Mouse (Mus musculus): ENCODE measurements around the gene Dyrk3. TPM values are rescaled to one million over a fixed set of nuclear protein-coding genes. Genes with fewer than 3 reads are reported as not detected.

Dyrk3 gene
- total RNA-seq, 1 experiment from 2014 or later, result 4.9 TPM

DNA sequence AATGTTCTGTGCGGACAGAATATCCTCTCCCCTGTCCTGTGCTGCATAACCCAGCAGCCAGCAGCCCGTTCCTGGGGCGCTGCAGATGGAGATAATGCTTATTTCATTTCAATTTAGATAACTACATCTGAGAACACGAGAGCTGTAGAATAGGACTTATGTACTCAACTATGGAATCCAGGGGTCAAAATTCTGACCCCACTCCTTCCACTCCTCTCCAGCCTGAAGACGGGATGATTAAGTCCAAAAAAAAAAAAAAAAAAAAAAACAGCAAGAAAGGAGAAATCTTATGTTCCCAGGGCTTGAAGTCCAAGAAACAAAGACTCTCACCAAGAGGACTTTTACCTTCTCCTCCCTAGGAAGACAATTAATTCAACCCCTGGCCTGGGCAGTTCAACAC lies 55.0 kb downstream of the Dyrk3 start:
- DNase-seq, result no peak

DNA sequence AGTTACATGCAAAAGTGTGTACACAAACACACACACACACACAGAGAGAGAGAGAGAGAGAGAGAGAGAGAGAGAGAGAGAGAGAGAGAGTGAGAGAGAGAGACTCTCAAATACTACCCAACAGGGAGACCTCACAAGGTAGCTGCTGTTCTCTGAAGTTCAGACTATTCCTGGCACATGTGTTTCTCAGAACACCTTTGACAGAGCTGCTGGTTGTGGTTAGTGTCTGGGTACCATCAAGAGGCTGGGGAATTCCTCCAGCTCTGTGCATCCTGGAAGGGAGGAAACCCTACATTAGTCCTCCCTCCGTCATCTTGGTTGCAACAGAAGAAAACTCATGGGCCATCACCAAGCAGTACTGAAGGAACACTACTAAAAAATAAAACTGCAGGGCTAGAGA lies 57.5 kb downstream of the Dyrk3 start:
- DNase-seq, result no peak

DNA sequence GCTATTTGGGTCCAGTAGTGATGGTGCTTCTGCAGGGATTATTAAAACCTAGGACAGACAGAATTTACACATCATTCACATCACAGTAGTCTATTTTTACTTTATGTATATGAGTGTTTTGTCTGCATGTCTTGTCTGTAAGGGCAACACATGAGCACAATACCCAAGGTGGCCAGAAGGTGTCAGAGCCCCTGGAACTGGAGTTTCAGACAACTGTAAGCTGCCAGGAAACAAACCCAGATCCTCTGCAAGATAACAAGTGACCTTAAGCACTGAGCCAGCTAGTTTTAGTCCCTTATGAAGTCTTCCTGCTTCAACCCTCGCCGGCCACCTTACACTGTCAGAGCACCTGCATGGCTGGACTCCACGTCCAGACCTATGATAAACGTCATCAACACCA lies 58.4 kb downstream of the Dyrk3 start:
- no peak for DNase-seq

DNA sequence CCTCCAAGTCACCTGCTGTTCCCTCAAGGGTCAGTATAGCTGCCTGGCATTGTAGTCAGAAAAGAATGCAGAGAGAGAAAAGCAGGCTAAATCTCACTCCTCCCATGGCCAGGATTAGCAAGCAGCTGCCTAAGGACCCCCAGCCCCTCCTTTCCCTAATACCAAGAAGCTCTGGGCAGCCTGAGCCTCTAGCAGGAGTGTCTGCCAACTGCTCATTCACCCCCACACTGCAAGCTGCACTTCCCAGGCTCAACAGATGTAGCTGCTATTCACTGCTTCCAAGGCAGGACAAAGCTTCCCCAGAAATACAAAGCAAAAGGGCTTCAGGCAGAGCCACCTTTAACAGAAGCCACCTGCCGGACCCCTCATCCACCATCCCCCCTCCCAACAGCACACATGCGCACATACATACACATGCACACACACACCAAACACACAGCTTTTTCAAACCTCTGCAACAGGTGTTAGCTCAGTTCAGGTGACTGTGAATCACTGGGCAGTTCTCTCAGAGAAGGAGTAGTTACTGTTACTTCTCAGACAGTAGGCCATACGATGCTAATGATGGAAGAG lies 59.3 kb downstream of the Dyrk3 start:
- DNase-seq, result no peak

Other genes with a start within 250 kb of the Dyrk3 start
- not detected in 2 replicates for gene Il20, start 226.9 kb downstream of the Dyrk3 start, total RNA-seq (2021)
- not detected in 2 replicates for gene Il19, start 198.2 kb downstream of the Dyrk3 start, total RNA-seq (2021)
- gene Il10, start 118.5 kb downstream of the Dyrk3 start, total RNA-seq (2021), result not detected in 2 replicates
- gene Mapkapk2, start 40.5 kb downstream of the Dyrk3 start, total RNA-seq (2021), result 134 and 159 TPM in 2 replicates
- gene Eif2d, start 14.8 kb upstream of the Dyrk3 start, total RNA-seq (2021), result 46.7 and 48.9 TPM in 2 replicates
- 12.8 and 13.1 TPM in 2 replicates for gene Rassf5, start 106.9 kb upstream of the Dyrk3 start, total RNA-seq (2021)
- gene Ikbke, start 141.3 kb upstream of the Dyrk3 start, total RNA-seq (2021), result 13.2 and 18.5 TPM in 2 replicates